Mouse (Mus musculus): Measurements from ENCODE around the gene Pxmp2. TPM values are rescaled to one million over a fixed set of nuclear protein-coding genes. Genes with fewer than 3 reads are reported as not detected.

Pxmp2 gene
- 4.0 TPM for polyA plus RNA-seq (2012; fragmentation: generic; extraction: Trizol)

DNA sequence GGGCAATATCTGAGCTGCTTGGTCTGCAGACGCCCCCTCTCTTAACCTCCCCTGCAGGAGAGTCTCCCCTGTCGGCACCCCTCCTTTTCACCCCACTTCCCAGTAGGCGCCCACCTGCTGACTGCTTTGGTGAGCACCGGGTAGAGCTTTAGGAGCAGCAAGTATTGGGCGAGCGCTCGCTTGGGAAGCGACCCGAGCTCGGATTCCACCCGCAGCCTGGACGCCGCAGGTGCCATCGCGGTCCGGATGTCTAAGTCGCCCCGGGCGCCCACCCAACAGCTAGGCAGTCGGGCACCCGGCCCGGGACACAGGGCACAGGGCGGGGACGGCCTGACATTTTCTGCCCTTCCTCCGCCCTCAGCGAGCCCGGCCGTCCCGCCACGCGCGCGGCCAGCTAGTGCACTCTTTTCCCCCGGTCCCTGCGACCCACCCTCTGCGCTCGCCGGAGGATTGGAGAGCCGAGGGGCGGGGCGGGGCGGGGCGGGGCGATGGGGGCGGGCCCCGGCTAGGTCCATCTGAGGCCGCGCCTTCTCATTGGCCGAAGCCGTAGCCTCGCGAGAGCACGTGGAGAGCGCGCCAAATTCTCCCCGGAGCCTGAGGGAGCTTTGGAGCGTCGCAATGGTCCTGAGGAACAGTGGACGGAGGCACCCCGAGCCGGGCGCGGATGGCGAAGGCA, at the start of gene Pxmp2, which contains the start of gene Pole:
Pxmp2 (minus strand) TSS at position 417 of the 676 bp plus-strand sequence.
Pole (plus strand) TSS at position 537 of the 676 bp plus-strand sequence.
- TF ChIP-seq MYOG (IDR thresholded peaks at IDR 0.05; ENCODE audit: control insufficient read depth in 1 of 3, insufficient read depth in 1 of 3, insufficient read length in 2 of 3, low read depth in 2 of 3) (no peak), USF1 (IDR thresholded peaks at IDR 0.05; ENCODE audit: low read depth) (no peak), POLR2A (IDR thresholded peaks at IDR 0.05; ENCODE audit: insufficient read length, low read depth) (peak; percentile 73), POLR2AphosphoS2 (IDR thresholded peaks at IDR 0.05; ENCODE audit: insufficient read length, low read depth) (peak; percentile 58), MYOD1 (IDR thresholded peaks at IDR 0.05; ENCODE audit: control insufficient read depth in 1 of 3, insufficient read length in 2 of 3, low read depth in 2 of 3) (no peak), E2F4 (IDR thresholded peaks at IDR 0.05; ENCODE audit: insufficient read depth) (peak; percentile 95), CEBPB (IDR thresholded peaks at IDR 0.05; ENCODE audit: insufficient read depth, poor library complexity, severe bottlenecking) (no peak), MAX (IDR thresholded peaks at IDR 0.05; ENCODE audit: low read depth) (no peak)
- H3K79me2 ChIP-seq (ENCODE audit: control insufficient read depth, insufficient read depth): no peaks in the 10 kb centered on the region
- H3K27me3 ChIP-seq (ENCODE audit: control insufficient read depth, insufficient read depth, insufficient read length): no peaks in the 10 kb centered on the region
- H3K4me3 ChIP-seq: peak within 1 kb of the TSS; percentile 32
- H3ac ChIP-seq (ENCODE audit: control insufficient read depth, insufficient read length): peak within 1 kb of the TSS; percentile 29
- no peaks in the 10 kb centered on the region for H3K36me3 ChIP-seq (ENCODE audit: control insufficient read depth, insufficient read depth)
- peak within 1 kb of the TSS; percentile 100 for H3K4me2 ChIP-seq (ENCODE audit: low read depth)

DNA sequence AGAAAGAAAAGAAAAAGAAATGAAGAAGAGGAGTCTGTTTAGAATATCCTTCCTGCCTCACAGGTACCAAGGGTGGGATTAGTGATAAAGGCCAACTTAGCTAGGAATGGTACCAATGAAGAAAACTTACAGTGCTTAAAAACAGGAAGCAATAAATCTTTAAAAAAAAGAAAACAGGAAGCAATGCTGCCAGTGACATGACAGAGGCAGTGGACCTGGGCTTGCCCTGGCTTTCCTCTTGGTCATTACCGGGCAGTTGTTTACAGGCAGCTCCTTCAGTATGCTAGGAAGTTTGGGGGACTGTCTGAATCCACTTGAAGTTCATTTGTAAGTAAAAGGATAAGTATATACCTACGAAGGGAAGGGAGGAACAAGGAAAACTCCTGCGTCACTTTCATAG, 44.5 kb upstream of the Pxmp2 start:
- peaks cover 20% of the 10 kb centered on the region for H3K36me3 ChIP-seq (ENCODE audit: control insufficient read depth, insufficient read depth)
- no peak overlapping the region for H3K4me2 ChIP-seq (ENCODE audit: low read depth)
- TF ChIP-seq MYOD1 (IDR thresholded peaks at IDR 0.05; ENCODE audit: control insufficient read depth in 1 of 3, insufficient read length in 2 of 3, low read depth in 2 of 3) (no peak), MAX (IDR thresholded peaks at IDR 0.05; ENCODE audit: low read depth) (no peak), TCF3 (IDR thresholded peaks at IDR 0.05; ENCODE audit: insufficient read length, low read depth) (no peak), E2F4 (IDR thresholded peaks at IDR 0.05; ENCODE audit: insufficient read depth) (no peak), TCF12 (IDR thresholded peaks at IDR 0.05; ENCODE audit: insufficient read depth, poor library complexity, severe bottlenecking) (no peak), REST (IDR thresholded peaks at IDR 0.05; ENCODE audit: insufficient read depth, insufficient read length) (no peak)
- H3K79me2 ChIP-seq (ENCODE audit: control insufficient read depth, insufficient read depth): no peaks in the 10 kb centered on the region
- no peaks in the 10 kb centered on the region for H3K27me3 ChIP-seq (ENCODE audit: control insufficient read depth, insufficient read depth, insufficient read length)
- no peak overlapping the region for H3K4me3 ChIP-seq
- H3ac ChIP-seq (ENCODE audit: control insufficient read depth, insufficient read length): no peak overlapping the region

DNA sequence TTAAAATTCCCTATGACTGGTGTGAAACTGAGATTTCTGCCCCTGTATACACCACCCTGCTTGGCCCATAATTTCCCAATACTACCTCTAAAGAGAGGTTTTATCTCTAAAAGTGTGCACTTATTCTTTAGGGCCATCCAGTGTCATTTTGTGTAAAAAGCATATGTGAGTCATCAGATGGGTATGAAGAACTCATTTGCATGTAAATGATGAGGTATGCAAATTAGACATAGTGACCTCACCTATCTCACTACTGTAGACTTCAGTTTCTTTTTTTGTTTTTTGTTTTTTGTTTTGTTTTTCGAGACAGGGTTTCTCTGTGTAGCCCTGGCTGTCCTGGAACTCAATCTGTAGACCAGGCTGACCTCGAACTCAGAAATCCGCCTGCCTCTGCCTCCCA, 27.1 kb upstream of the Pxmp2 start:
- Histone ChIP-seq H3K79me2 (ENCODE audit: control insufficient read depth, insufficient read depth) (no peaks in the 10 kb centered on the region), H3ac (ENCODE audit: control insufficient read depth, insufficient read length) (no peak overlapping the region), H3K27me3 (ENCODE audit: control insufficient read depth, insufficient read depth, insufficient read length) (no peaks in the 10 kb centered on the region), H3K36me3 (ENCODE audit: control insufficient read depth, insufficient read depth) (peaks cover 3% of the 10 kb centered on the region), H3K4me2 (ENCODE audit: low read depth) (no peak overlapping the region), H3K4me3 (no peak overlapping the region)
- TF ChIP-seq MAX (IDR thresholded peaks at IDR 0.05; ENCODE audit: low read depth): no peak

DNA sequence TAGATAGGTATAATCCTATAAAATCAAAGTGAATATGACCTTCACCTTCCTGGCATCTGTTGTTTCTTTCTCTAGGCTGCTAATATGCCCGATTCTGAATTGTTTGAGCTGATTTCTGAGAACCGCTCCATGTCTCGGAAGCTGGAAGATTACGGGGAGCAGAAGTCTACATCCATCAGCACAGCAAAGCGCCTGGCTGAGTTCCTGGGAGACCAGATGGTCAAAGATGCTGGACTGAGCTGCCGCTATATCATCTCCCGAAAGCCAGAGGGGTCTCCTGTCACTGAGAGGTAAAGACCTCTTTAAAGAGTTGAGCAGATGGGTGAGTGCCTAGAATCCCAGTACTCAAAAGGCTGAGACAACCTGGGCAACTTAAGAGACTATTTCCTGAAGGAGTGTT, 22.9 kb upstream of the Pxmp2 start:
- H3K27me3 ChIP-seq (ENCODE audit: control insufficient read depth, insufficient read depth, insufficient read length): no peaks in the 10 kb centered on the region
- no peaks in the 10 kb centered on the region for H3K79me2 ChIP-seq (ENCODE audit: control insufficient read depth, insufficient read depth)
- H3K36me3 ChIP-seq (ENCODE audit: control insufficient read depth, insufficient read depth): no peaks in the 10 kb centered on the region
- TF ChIP-seq MYOG (IDR thresholded peaks at IDR 0.05; ENCODE audit: control insufficient read depth in 1 of 3, insufficient read depth in 1 of 3, insufficient read length in 2 of 3, low read depth in 2 of 3) (no peak), TCF12 (IDR thresholded peaks at IDR 0.05; ENCODE audit: insufficient read depth, poor library complexity, severe bottlenecking) (no peak), USF1 (IDR thresholded peaks at IDR 0.05; ENCODE audit: low read depth) (no peak), REST (IDR thresholded peaks at IDR 0.05; ENCODE audit: insufficient read depth, insufficient read length) (no peak), MAX (IDR thresholded peaks at IDR 0.05; ENCODE audit: low read depth) (no peak), POLR2AphosphoS2 (IDR thresholded peaks at IDR 0.05; ENCODE audit: insufficient read length, low read depth) (no peak), CEBPB (IDR thresholded peaks at IDR 0.05; ENCODE audit: insufficient read depth, poor library complexity, severe bottlenecking) (no peak), SRF (IDR thresholded peaks at IDR 0.05; ENCODE audit: control insufficient read depth, insufficient read length, low read depth) (no peak)
- no peak overlapping the region for H3K4me3 ChIP-seq
- H3ac ChIP-seq (ENCODE audit: control insufficient read depth, insufficient read length): no peak overlapping the region
- no peak overlapping the region for H3K4me2 ChIP-seq (ENCODE audit: low read depth)

DNA sequence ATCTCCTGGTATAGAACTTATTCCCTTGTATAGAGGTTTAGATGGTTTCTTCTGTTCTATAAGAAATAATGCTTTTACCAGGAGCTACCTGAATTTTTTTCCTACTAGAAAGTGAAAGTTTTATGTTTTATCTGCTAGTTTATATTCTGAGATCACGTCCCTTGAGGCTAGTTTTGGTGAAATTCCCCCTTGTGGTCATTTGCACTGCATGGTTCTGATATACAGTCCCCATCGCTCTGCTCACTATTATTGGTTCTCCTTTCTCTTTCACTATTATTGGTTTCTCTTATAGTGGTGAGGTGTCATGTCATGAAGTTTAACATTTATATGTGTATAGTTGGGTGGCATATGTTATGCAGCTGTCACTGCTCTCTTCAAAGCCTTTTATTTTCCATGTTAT, 14.6 kb upstream of the Pxmp2 start:
- no peaks in the 10 kb centered on the region for H3K27me3 ChIP-seq (ENCODE audit: control insufficient read depth, insufficient read depth, insufficient read length)
- H3ac ChIP-seq (ENCODE audit: control insufficient read depth, insufficient read length): no peak overlapping the region
- no peak overlapping the region for H3K4me3 ChIP-seq
- H3K79me2 ChIP-seq (ENCODE audit: control insufficient read depth, insufficient read depth): no peaks in the 10 kb centered on the region
- TF ChIP-seq TCF3 (IDR thresholded peaks at IDR 0.05; ENCODE audit: insufficient read length, low read depth): no peak
- H3K4me2 ChIP-seq (ENCODE audit: low read depth): no peak overlapping the region
- peaks cover 18% of the 10 kb centered on the region for H3K36me3 ChIP-seq (ENCODE audit: control insufficient read depth, insufficient read depth)

DNA sequence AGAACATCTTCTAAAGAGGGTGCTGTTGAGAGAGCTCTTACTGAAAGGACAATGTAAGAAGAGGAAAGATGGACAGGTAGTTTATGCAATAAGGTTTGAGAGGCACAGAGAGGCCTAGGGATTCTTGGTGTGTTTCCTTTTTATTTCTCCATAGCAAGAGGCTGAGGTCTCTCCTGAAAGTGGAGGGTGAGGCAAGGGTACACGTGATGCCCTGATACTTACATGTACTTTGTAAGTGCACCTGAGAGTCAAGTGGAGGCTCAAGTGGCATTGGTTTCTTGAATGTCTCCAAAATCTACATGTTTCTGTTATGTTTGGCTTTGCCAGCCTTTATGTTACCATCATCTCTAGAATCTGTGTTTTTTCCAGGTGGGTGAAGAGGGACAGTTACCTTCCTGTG, 10.7 kb upstream of the Pxmp2 start:
- Histone ChIP-seq H3K4me2 (ENCODE audit: low read depth) (no peak overlapping the region), H3K79me2 (ENCODE audit: control insufficient read depth, insufficient read depth) (no peaks in the 10 kb centered on the region), H3K36me3 (ENCODE audit: control insufficient read depth, insufficient read depth) (peaks cover 6% of the 10 kb centered on the region), H3K27me3 (ENCODE audit: control insufficient read depth, insufficient read depth, insufficient read length) (no peaks in the 10 kb centered on the region), H3ac (ENCODE audit: control insufficient read depth, insufficient read length) (no peak overlapping the region), H3K4me3 (no peak overlapping the region)
- TF ChIP-seq TCF12 (IDR thresholded peaks at IDR 0.05; ENCODE audit: insufficient read depth, poor library complexity, severe bottlenecking) (no peak), POLR2A (IDR thresholded peaks at IDR 0.05; ENCODE audit: insufficient read length, low read depth) (no peak), MYOG (IDR thresholded peaks at IDR 0.05; ENCODE audit: control insufficient read depth in 1 of 3, insufficient read depth in 1 of 3, insufficient read length in 2 of 3, low read depth in 2 of 3) (no peak), MAX (IDR thresholded peaks at IDR 0.05; ENCODE audit: low read depth) (no peak), POLR2AphosphoS2 (IDR thresholded peaks at IDR 0.05; ENCODE audit: insufficient read length, low read depth) (no peak), MYOD1 (IDR thresholded peaks at IDR 0.05; ENCODE audit: control insufficient read depth in 1 of 3, insufficient read length in 2 of 3, low read depth in 2 of 3) (no peak), E2F4 (IDR thresholded peaks at IDR 0.05; ENCODE audit: insufficient read depth) (no peak), CEBPB (IDR thresholded peaks at IDR 0.05; ENCODE audit: insufficient read depth, poor library complexity, severe bottlenecking) (no peak), REST (IDR thresholded peaks at IDR 0.05; ENCODE audit: insufficient read depth, insufficient read length) (no peak), TCF3 (IDR thresholded peaks at IDR 0.05; ENCODE audit: insufficient read length, low read depth) (no peak), SRF (IDR thresholded peaks at IDR 0.05; ENCODE audit: control insufficient read depth, insufficient read length, low read depth) (no peak), USF1 (IDR thresholded peaks at IDR 0.05; ENCODE audit: low read depth) (no peak)
